Mouse (Mus musculus) stomach, postnatal 0 days (tissue): ENCODE data around the gene Ankrd44. TPM values are rescaled to one million over a fixed set of nuclear protein-coding genes. Genes with fewer than 3 reads are reported as not detected.

Experiments
- ATAC-seq: fragments of 200-750 bp; cut with Nextera tagmentation; 2 replicates; pipeline ENCODE4 v1.8.0; 2017; ENCODE audit not compliant: low FRiP score, low TSS enrichment
- DNase-seq: peaks from one replicate; pipeline ENCODE4 v3.0.0-alpha.2; 2016; ENCODE audit warnings: low spot score
- H3K27ac ChIP-seq: fragments of 300-500 bp; sonication (generic); replicated peaks from 2 replicates; pipeline ENCODE4 v1.5.1; 2014; ENCODE audit warnings: mild to moderate bottlenecking, control low read depth
- H3K27me3 ChIP-seq: fragments of 300-500 bp; sonication (generic); 2 replicates; pipeline ENCODE4 v1.6.1; 2014; ENCODE audit warnings: low read length; ENCODE audit not compliant: control insufficient read depth, insufficient read depth
- H3K36me3 ChIP-seq: fragments of 300-500 bp; sonication (generic); 2 replicates; pipeline ENCODE4 v1.6.1; 2014; ENCODE audit warnings: low read length, mixed read lengths; ENCODE audit not compliant: control insufficient read depth, insufficient read depth
- H3K4me1 ChIP-seq: fragments of 300-500 bp; sonication (generic); replicated peaks from 2 replicates; pipeline ENCODE4 v1.6.1; 2014; ENCODE audit warnings: antibody characterized with exemption; ENCODE audit not compliant: control insufficient read depth, insufficient read depth
- H3K4me2 ChIP-seq: fragments of 300-500 bp; sonication (generic); replicated peaks from 2 replicates; pipeline ENCODE4 v1.6.1; 2014; ENCODE audit warnings: low read depth, mild to moderate bottlenecking, control low read depth, moderate library complexity
- H3K4me3 ChIP-seq: fragments of 300-500 bp; sonication (generic); 2 replicates; pipeline ENCODE4 v1.5.1; 2014; ENCODE audit warnings: low read depth, low read length, control low read depth
- H3K9ac ChIP-seq: fragments of 300-500 bp; sonication (generic); 2 replicates; pipeline ENCODE4 v1.6.1; 2014; ENCODE audit warnings: mild to moderate bottlenecking, low read length, control low read depth, mixed read lengths
- H3K9me3 ChIP-seq: fragments of 300-500 bp; sonication (generic); 2 replicates; pipeline ENCODE4 v1.6.1; 2016; ENCODE audit warnings: low read length; ENCODE audit not compliant: control insufficient read depth
- CTCF ChIP-seq: IDR thresholded peaks from 2 replicates; pipeline ENCODE4 v1.5.1; 2016; ENCODE audit warnings: antibody characterized with exemption, low read depth, mild to moderate bottlenecking, moderate library complexity
- EP300 ChIP-seq: optimal IDR thresholded peaks from 2 replicates; pipeline ENCODE3; 2016; ENCODE audit warnings: antibody characterized with exemption
- WGBS: fragments of 180-500 bp; shearing (Covaris S2); extraction: QIAGEN DNeasy Blood & Tissue Kit; methylation state at CpG from one replicate; pipeline ENCODE4 v1.1.7; 2014; 5-methylcytosine and 5-hydroxymethylcytosine counted together
- polyA plus RNA-seq: library from polyadenylated mRNA; unstranded; fragments of >200 nt; fragmentation: Nextera tagmentation; extraction: Ambion mirVana; gene quantifications from 2 replicates; pipeline ENCODE4 v1.2.1, GENCODE M21; 2015

Gene Ankrd44
- polyA plus RNA-seq, 1 experiment from 2014 or later: 7.8 TPM

GRCm38 (mm10) chr1:54902689-54903246 is 23.4 kb downstream of the Ankrd44 start:
- Histone ChIP-seq H3K36me3 (no peaks in the 10 kb centered on the region), H3K4me1 (no peaks in the 10 kb centered on the region; the same call in 1 of the 2 replicates), H3K27ac (no peak overlapping the region), H3K9me3 (no peaks in the 10 kb centered on the region), H3K27me3 (no peaks in the 10 kb centered on the region), H3K9ac (no peak overlapping the region), H3K4me3 (no peak overlapping the region), H3K4me2 (no peak overlapping the region)
- WGBS: 84% methylated on average over 12 of the region's 12 CpGs
- no peak for DNase-seq
- no peak for ATAC-seq
- no peak for TF ChIP-seq CTCF
- TF ChIP-seq EP300: no peak

- Histone ChIP-seq H3K4me1 (no peaks in the 10 kb centered on the region; the same call in 1 of the 2 replicates), H3K9me3 (no peaks in the 10 kb centered on the region), H3K27ac (no peak overlapping the region), H3K4me2 (no peak overlapping the region), H3K27me3 (no peaks in the 10 kb centered on the region), H3K4me3 (no peak overlapping the region), H3K36me3 (no peaks in the 10 kb centered on the region), H3K9ac (no peak overlapping the region)
- DNase-seq (no peak), ATAC-seq (no peak)
- TF ChIP-seq CTCF (no peak), EP300 (no peak)
- 77% methylated on average over 1 of the region's 1 CpGs for WGBS
These were observed 25.1 kb downstream of the Ankrd44 start for GRCm38 (mm10) chr1:54901084-54901483.

- no peak for DNase-seq
- no peak overlapping the region for H3K4me2 ChIP-seq
- no peaks in the 10 kb centered on the region for H3K9me3 ChIP-seq
- TF ChIP-seq CTCF: no peak
- no peak for TF ChIP-seq EP300
- H3K4me3 ChIP-seq: no peak overlapping the region
- H3K27me3 ChIP-seq: no peaks in the 10 kb centered on the region
- ATAC-seq: no peak
- no peaks in the 10 kb centered on the region for H3K36me3 ChIP-seq
- H3K9ac ChIP-seq: no peak overlapping the region
- H3K27ac ChIP-seq: no peak overlapping the region
- no peaks in the 10 kb centered on the region; the same call in 1 of the 2 replicates for H3K4me1 ChIP-seq
- WGBS: 84% methylated on average over 6 of the region's 6 CpGs
These were observed 26.9 kb downstream of the Ankrd44 start for GRCm38 (mm10) chr1:54899247-54899646.

GRCm38 (mm10) chr1:54898656-54899084 is 27.5 kb downstream of the Ankrd44 start:
- no peak overlapping the region for H3K9ac ChIP-seq
- H3K4me3 ChIP-seq: no peak overlapping the region
- H3K27ac ChIP-seq: 0 out of 2 replicates have a peak overlapping the region, but pooled peaks have one; percentile 3
- DNase-seq (no peak), ATAC-seq (no peak)
- TF ChIP-seq CTCF (no peak), EP300 (no peak)
- H3K36me3 ChIP-seq: no peaks in the 10 kb centered on the region
- no peaks in the 10 kb centered on the region; the same call in 1 of the 2 replicates for H3K4me1 ChIP-seq
- no peaks in the 10 kb centered on the region for H3K27me3 ChIP-seq
- no peaks in the 10 kb centered on the region for H3K9me3 ChIP-seq
- WGBS: 10% methylated on average over 5 of the region's 5 CpGs
- no peak overlapping the region for H3K4me2 ChIP-seq

- no peaks in the 10 kb centered on the region for H3K27me3 ChIP-seq
- no peaks in the 10 kb centered on the region for H3K36me3 ChIP-seq
- no peak for TF ChIP-seq EP300
- no peak for TF ChIP-seq CTCF
- H3K9me3 ChIP-seq: no peaks in the 10 kb centered on the region
- no peak overlapping the region for H3K4me2 ChIP-seq
- no peak overlapping the region for H3K4me3 ChIP-seq
- ATAC-seq (peak; percentile 94), DNase-seq (no peak)
- no peaks in the 10 kb centered on the region; the same call in 1 of the 2 replicates for H3K4me1 ChIP-seq
- H3K9ac ChIP-seq: no peak overlapping the region
- WGBS: 68% methylated on average over 2 of the region's 2 CpGs
- H3K27ac ChIP-seq: no peak overlapping the region
These were observed 28.5 kb downstream of the Ankrd44 start for GRCm38 (mm10) chr1:54897726-54898125.
